Mouse (Mus musculus): ENCODE measurements around the gene Acsl5.
A peak's percentile ranks its signal among the peaks of the same experiment; 100 is the strongest.

Acsl5 gene

DNA sequence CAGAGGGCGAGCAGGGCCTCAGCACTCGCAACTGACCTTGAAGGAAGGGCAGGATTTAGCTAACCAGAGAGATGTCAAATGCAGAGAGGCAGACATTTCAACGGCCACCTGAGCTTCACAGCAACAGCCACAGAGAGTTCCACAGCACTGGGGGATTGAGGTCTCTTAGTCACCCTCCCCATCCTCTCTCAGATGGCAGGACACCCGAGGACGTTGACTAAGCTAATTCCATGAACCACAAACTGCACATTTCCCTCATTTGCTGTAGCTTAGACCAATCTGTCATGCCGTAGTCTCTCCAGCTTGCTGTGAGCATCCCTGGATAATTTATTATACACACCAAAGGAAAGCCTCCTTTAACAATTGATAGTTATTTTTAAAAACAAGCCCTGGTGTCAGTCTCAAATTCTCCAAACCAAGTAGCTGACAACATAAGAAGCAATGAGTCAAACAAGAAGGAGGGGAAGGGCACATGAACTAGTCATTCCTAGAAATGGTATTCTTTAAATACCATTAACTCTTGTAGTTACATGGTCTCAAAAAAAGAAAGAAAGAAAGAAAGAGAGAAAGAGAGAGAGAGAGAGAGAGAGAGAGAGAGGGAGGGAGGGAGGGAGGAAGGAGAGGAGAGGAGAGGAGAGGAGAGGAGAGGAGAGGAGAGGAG is 11.8 kb upstream of the Acsl5 start:
- DNase-seq (ENCODE audit: low spot score) = no peak

DNA sequence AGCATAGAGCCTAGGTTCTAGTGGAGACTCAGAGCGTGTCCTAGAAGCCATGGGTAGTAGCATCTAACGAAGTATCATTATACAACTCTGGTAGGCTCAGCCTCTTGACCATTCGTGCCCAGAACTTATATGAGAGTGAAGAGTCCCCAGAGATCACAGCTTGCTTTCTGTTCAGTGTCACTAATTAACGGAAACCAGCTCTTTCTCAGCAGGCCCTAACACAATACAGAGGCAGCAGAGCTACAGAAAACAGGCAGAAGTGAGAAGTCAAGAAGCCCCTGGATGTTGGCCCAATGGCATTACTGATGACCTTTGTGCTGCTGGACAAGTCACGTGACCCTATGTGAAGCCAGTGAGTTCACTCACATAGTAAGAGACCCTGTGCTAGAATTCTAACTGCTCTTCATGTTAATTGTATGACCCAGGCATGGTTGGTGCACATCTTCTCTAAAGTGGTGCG is 10.5 kb upstream of the Acsl5 start, which contains the start of gene Gucy2g:
Gucy2g (minus strand) TSS at position 51 of the 460 bp plus-strand sequence.
- no peak for DNase-seq (ENCODE audit: low spot score)

- DNase-seq (ENCODE audit: low spot score) = peak; percentile 32
These were observed 6.9 kb upstream of the Acsl5 start for GRCm38 (mm10) chr19:55244791-55245231.

DNA sequence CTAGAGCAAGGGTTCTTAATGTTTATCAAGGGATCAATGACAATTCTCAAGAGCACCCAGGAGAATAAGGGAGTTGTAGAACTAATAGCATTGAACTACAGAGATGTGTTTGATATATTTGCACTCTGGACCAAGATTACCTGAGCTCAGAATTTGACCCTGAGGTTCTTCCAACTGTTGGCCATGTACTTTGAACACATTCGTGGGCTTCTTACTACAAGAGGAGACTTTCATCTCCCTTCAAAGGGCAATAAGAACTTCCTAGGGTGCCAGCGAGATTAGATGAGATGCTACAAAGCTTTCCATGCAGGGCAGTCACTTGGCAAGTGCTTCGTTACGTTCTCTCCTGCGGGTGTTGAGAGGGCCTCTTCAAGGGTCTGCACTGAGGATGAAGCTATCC is 4.2 kb upstream of the Acsl5 start:
- DNase-seq (ENCODE audit: low spot score) = no peak

DNA sequence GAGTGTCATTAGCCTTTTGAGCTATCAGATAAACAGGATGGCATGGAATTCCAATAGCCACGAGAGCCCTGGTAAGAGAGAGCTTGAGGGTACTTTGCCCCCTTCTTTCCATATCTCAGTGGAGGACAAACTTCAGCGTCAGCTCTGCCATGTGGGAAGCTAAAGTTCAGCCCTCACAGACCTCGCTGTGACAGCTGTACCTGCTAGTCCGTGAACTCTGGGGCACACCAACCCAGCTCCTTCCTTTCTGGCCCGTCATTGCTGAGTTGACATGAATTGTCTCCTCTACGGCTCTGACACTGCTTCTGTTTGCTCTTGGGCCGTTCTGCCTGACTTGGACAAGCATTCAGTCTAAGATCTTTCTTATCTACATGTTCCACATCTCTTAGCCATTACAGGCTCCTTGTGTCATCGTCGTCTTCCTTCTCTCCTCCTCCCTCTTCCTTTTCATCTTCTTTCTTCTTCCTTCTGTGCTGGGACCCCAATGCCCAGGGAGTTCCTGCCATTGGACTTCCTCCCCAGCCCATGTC is 3.7 kb upstream of the Acsl5 start:
- DNase-seq (ENCODE audit: low spot score) = peak; percentile 22

GRCm38 (mm10) chr19:55250451-55250850 is 1.3 kb upstream of the Acsl5 start:
- DNase-seq (ENCODE audit: low spot score) = no peak

GRCm38 (mm10) chr19:55253239-55253569 is 1.5 kb downstream of the Acsl5 start:
- no peak for DNase-seq (ENCODE audit: low spot score)

DNA sequence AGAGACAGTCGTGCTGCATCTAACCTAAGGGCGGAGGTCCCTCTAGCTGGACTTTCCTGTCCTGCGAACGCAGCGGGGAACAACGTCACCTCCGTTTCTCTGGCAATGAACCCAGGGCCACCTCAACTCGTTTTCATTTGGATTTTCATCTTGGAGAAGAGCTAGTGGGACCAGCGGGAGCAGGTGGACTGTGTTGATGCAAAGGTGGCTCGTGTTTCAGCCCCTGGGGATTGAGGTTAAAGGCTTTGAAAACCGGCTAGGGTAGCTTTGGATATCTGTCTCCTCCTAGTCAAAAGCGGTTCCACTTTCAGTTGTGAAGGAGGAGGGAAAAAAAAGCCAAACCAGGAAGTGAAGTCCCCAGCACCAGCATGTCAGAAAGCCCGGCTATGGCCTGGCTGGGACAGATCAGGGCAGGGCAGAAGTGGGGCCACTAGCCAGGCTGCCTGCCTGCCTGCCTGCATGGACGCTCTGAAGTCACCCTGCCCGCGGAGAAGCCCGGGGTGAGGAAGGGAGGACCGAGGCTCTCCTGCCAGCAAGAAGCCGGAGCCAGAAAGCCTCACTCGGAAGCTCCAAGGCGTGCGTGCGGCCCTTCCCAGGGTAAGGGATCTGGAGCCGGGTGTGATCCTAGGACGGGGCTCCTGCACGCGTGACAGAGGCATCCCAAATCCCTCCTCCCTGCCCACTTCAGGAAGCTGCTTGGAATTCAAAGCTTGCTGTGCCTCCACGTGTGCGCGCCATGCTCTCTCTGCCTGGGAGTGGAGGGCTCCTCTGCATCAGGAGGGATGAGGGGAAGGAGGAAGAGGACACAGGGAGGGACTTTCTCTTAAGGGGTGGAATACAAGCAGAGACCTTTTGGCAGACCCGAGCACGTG is 2.1 kb downstream of the Acsl5 start:
- peak; percentile 73 for DNase-seq (ENCODE audit: low spot score)

DNA sequence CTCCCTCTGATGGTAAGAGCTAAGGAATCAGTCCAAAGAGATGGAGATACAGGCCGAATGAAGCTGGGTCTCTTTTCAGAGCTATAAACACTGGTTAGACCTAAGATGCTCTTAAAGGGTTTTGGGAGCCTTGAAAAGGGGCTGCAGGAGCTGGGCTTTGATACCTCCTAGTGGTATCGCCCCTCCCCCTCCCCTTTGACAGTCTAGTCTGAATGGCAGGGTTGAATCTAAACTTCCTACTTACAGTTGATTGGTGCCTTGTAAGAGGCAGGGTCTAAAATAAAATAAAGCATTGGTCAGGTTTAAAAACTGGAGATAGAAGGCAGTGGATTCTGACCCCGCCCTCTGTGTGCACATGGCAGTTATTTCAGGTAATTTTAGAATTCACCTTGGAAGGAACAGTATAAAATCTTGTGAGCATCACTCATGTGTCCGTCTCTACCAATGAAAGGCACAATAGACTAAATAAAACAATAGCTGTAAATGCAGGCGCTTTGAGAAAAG is 2.8 kb downstream of the Acsl5 start:
- no peak for DNase-seq (ENCODE audit: low spot score)

DNA sequence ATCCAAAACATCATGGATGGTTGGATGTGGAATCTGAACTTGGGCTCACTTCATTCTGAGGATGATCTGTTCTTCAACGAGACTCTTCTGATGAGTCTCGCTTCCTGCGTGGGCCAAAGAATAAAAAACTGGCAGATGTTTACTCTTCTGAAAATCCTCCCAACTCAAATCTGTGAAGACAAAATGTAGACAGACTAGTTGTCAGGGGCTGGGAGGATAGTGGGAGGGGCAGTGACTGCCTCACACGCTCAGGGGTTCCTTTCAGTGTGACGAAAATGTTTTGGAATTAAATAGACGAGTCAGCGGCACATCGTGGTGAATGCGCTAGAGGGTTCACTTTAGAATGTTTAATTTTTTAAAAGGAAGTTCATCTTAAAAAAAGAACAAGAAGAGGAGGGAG is 4.4 kb downstream of the Acsl5 start:
- DNase-seq (ENCODE audit: low spot score) = no peak

DNA sequence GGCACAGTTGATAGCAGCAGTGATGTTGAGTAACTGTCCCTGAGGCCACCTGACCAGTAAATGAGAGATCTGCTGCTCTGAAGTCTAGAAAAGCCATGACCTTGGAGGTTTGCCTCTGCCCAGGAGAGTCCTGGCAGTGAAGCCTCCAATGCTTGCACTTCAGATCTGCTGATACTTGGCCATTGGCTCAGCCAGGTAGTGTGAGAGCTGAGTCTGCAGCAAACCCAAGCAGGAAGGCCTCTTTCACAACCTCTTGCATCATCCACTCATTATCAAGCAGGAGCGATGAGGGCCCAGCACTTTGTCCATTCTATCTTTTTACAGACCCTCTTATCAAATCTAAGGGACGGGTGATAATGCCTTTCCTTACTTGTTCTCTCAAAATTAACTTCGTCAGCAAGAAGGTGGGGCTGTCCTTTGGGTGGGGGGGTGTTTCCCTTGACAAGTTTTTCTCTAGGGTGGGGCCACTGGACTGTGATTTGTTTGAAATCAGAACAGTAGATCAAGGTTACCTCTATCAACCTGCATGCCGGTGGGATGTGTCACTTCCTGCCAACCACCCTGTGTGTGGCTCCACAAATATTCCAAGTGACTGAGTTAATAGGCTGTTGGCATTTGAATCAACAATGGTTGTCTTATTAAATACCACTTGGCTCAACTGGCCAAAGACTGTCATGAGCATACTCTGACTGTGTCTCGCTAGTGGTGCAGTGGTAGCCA is 6.1 kb downstream of the Acsl5 start:
- DNase-seq (ENCODE audit: low spot score) = peak; percentile 72

- DNase-seq (ENCODE audit: low spot score) = no peak
These were observed 6.8 kb downstream of the Acsl5 start for GRCm38 (mm10) chr19:55258514-55258913.

- DNase-seq (ENCODE audit: low spot score) = no peak
These were observed 8.8 kb downstream of the Acsl5 start for GRCm38 (mm10) chr19:55260389-55261184.

GRCm38 (mm10) chr19:55265269-55265668 is 13.5 kb downstream of the Acsl5 start:
- no peak for DNase-seq (ENCODE audit: low spot score)

DNA sequence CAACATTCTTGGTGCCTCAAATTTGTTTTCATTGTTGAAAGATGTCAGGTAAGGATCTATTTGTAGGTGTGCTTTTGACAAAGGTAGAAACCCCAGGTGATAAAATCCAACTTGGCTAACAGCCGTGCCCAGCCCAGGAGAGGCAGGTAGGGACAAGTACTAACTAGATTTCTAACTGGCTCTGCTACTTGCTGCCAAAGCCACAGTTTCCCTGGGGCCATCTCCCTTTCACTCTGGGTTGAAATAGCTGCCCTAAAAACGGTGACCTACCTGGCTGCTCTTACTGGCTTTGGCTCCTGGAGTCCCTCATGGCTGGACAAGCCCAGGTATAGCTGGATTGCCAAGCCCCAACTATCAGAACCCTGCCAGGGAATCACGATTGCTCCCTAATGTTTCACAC is 15.0 kb downstream of the Acsl5 start:
- no peak for DNase-seq (ENCODE audit: low spot score)

GRCm38 (mm10) chr19:55268150-55268549 is 16.4 kb downstream of the Acsl5 start:
- no peak for DNase-seq (ENCODE audit: low spot score)

- no peak for DNase-seq (ENCODE audit: low spot score)
These were observed 17.3 kb downstream of the Acsl5 start for GRCm38 (mm10) chr19:55269051-55269450.

DNA sequence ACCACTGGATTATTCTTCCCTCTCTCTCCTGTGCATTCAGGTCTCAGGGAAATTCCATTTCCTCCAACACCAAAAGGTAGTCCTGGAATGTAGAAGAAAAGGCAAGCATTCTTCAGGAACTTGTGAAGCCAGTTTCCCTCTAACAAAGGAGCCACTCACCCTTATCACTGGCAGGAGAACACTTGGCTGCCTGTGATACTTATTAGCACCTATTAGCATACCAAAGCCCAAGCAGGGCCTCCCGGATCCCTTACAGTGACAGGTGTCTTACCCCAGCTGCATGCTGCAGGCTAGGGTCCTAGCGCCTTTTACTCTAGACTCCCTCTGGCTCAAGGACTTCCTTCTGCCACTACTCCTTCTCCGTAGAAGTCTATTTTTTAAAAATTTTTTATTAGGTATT is 19.7 kb downstream of the Acsl5 start:
- DNase-seq (ENCODE audit: low spot score) = no peak

DNA sequence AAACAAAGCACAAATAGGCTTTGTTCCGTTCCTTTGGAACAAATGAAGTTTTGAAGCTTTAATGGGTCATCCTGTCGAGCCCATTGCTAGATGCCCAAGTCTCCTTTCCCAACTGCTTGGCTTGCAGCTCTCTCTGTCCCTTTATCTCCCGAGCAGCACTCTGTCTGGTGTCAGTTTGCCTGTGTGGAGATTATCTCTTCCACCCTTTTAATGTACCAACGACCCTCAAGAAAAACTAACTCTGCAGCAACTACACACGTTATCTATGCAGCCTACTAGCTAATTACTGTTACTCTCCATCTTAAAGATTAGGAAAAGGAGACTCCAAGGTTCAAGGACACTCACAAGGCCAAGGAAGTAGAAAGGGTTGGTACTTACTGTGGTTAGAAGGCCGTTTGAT is 21.6 kb downstream of the Acsl5 start:
- no peak for DNase-seq (ENCODE audit: low spot score)

GRCm38 (mm10) chr19:55276100-55276499 is 24.4 kb downstream of the Acsl5 start:
- DNase-seq (ENCODE audit: low spot score) = no peak

GRCm38 (mm10) chr19:55276770-55277169 is 25.0 kb downstream of the Acsl5 start:
- DNase-seq (ENCODE audit: low spot score) = no peak

Measured in yolk sac, embryonic 10.5 days (tissue).